Mouse (Mus musculus) cerebellum, adult 2 months (tissue): ENCODE measurements around the gene Nsun2.

Experiments used
- CTCF ChIP-seq: fragments of 200-500 bp; IDR thresholded peaks from 2 replicates; pipeline ENCODE4 v1.5.1; 2011; ENCODE audit warnings: low read depth, mild to moderate bottlenecking, control low read depth, low read length, moderate library complexity, borderline replicate concordance; ENCODE audit not compliant: insufficient read depth
- POLR2A ChIP-seq: fragments of 200-500 bp; IDR thresholded peaks from 2 replicates; pipeline ENCODE4 v1.6.1; 2011; ENCODE audit warnings: low read length, control low read depth, borderline replicate concordance; ENCODE audit not compliant: insufficient read depth

- TF ChIP-seq CTCF (no peak), POLR2A (no peak)
Observed at GRCm38 (mm10) chr13:69616716-69617115, 83.2 kb downstream of the Nsun2 start.
